ENCODE assay signal across 8 mouse cellular contexts in genomic region chr3:98024288-98024848, GRCm38 (mm10). TPM values are rescaled to one million over a fixed set of nuclear protein-coding genes. Genes with fewer than 3 reads are reported as not detected.
DNase-seq lines count a peak whose midpoint lies in the region; ATAC-seq and TF ChIP-seq lines count a peak whose summit lies in the region.

No protein-coding gene starts in this region.

- peaks cover 6% of the 10 kb centered on the region for H3K4me1 ChIP-seq in embryonic facial prominence, embryonic 11.5 days (ENCODE audit: control insufficient read depth, insufficient read depth, low read length)
- peaks cover 90% of the 10 kb centered on the region for H3K4me1 ChIP-seq in heart, embryonic 13.5 days
- peaks cover 55% of the 10 kb centered on the region for H3K4me1 ChIP-seq in kidney, postnatal 0 days (replicated peaks; ENCODE audit: insufficient read depth, low read length)
- peaks cover 61% of the 10 kb centered on the region for H3K4me1 ChIP-seq in stomach, embryonic 15.5 days

- TF ChIP-seq CTCF in left cerebral cortex, adult 2 months (IDR thresholded peaks at IDR 0.05) = no peak
- no peak; the same call in 1 of the 2 replicates for TF ChIP-seq CTCF in kidney, postnatal 0 days (IDR thresholded peaks at IDR 0.05; ENCODE audit: low read depth)

- intact Hi-C loops in left cerebral cortex, adult 2 months (cut with DNase I) = no loop called here

- H3K4me2 ChIP-seq in embryonic facial prominence, embryonic 11.5 days (ENCODE audit: low read depth, low read length) = 0 out of 2 replicates have a peak overlapping the region, but pooled peaks have one; percentile 5
- peak overlapping the region; percentile 70 for H3K4me2 ChIP-seq in heart, embryonic 13.5 days
- peak overlapping the region; percentile 47 for H3K4me2 ChIP-seq in kidney, postnatal 0 days (ENCODE audit: low read length)
- H3K4me2 ChIP-seq in stomach, embryonic 15.5 days = peak overlapping the region; percentile 43

- WGBS in embryonic facial prominence, embryonic 11.5 days = 5% methylated on average over 13 of the region's 13 CpGs
- 10% methylated on average over 13 of the region's 13 CpGs for whole genome bisulfite sequencing in heart, embryonic 13.5 days
- WGBS in kidney, postnatal 0 days = 3% methylated on average over 13 of the region's 13 CpGs
- 10% methylated on average over 13 of the region's 13 CpGs for WGBS in stomach, embryonic 15.5 days

- H3K27me3 ChIP-seq in embryonic facial prominence, embryonic 11.5 days (ENCODE audit: control insufficient read depth, insufficient read depth, low read length) = no peaks in the 10 kb centered on the region
- H3K27me3 ChIP-seq in heart, embryonic 13.5 days (replicated peaks) = no peaks in the 10 kb centered on the region
- H3K27me3 ChIP-seq in kidney, postnatal 0 days (ENCODE audit: insufficient read depth, low read length) = no peaks in the 10 kb centered on the region
- H3K27me3 ChIP-seq in stomach, embryonic 15.5 days (replicated peaks) = no peaks in the 10 kb centered on the region

- peak in 1 of 2 experiments; percentile 23 for DNase-seq in left cerebral cortex, adult 2 months (ENCODE audit: extremely low spot score in 1 of 2, low spot score in 2 of 2)
- DNase-seq in left cerebral cortex, adult 9 months (ENCODE audit: low spot score in 2 of 2) = no peak
- DNase-seq in embryonic facial prominence, embryonic 11.5 days (ENCODE audit: low spot score) = peak; percentile 70
- DNase-seq in kidney, postnatal 0 days (ENCODE audit: low spot score) = peak; percentile 95
- peak; percentile 79 to 91 for DNase-seq in lung, postnatal 4 days
- no peak for DNase-seq in left cerebral cortex, adult 11 months (ENCODE audit: low spot score)

- no peaks in the 10 kb centered on the region for H3K36me3 ChIP-seq in embryonic facial prominence, embryonic 11.5 days (replicated peaks; ENCODE audit: control insufficient read depth, insufficient read depth, low read depth, low read length)
- H3K36me3 ChIP-seq in heart, embryonic 13.5 days = no peaks in the 10 kb centered on the region
- H3K36me3 ChIP-seq in kidney, postnatal 0 days (ENCODE audit: insufficient read depth, low read length) = no peaks in the 10 kb centered on the region
- no peaks in the 10 kb centered on the region for H3K36me3 ChIP-seq in stomach, embryonic 15.5 days

- H3K9ac ChIP-seq in embryonic facial prominence, embryonic 11.5 days (replicated peaks; ENCODE audit: low read length) = no peak overlapping the region
- H3K9ac ChIP-seq in heart, embryonic 13.5 days = peak overlapping the region; percentile 83
- H3K9ac ChIP-seq in kidney, postnatal 0 days (ENCODE audit: low read depth, low read length) = no peak overlapping the region
- H3K9ac ChIP-seq in stomach, embryonic 15.5 days = no peak overlapping the region

- ATAC-seq in embryonic facial prominence, embryonic 11.5 days (replicated peaks; ENCODE audit: insufficient number of reproducible peaks, low FRiP score, low TSS enrichment, low read depth) = peak; percentile 67
- peak; percentile 35; the same call in 1 of the 2 replicates for ATAC-seq in heart, embryonic 13.5 days (ENCODE audit: extremely low read depth, insufficient number of reproducible peaks, low FRiP score, low TSS enrichment)
- ATAC-seq in kidney, postnatal 0 days (replicated peaks; ENCODE audit: low FRiP score, low read depth) = peak; percentile 81
- peak; percentile 53 for ATAC-seq in stomach, embryonic 15.5 days (ENCODE audit: insufficient read depth, low FRiP score, low read depth)

- H3K27ac ChIP-seq in left cerebral cortex, adult 2 months = peak overlapping the region; percentile 19; the same call in 1 of the 2 replicates
- H3K27ac ChIP-seq in embryonic facial prominence, embryonic 11.5 days (replicated peaks; ENCODE audit: low read depth, low read length) = no peak overlapping the region
- peak overlapping the region; percentile 99 for H3K27ac ChIP-seq in heart, embryonic 13.5 days (replicated peaks)
- peak overlapping the region; percentile 80 for H3K27ac ChIP-seq in kidney, postnatal 0 days
- H3K27ac ChIP-seq in stomach, embryonic 15.5 days = peak overlapping the region; percentile 72

- no peaks in the 10 kb centered on the region for H3K9me3 ChIP-seq in embryonic facial prominence, embryonic 11.5 days (replicated peaks; ENCODE audit: control insufficient read depth, low read length)
- no peaks in the 10 kb centered on the region for H3K9me3 ChIP-seq in heart, embryonic 13.5 days
- H3K9me3 ChIP-seq in kidney, postnatal 0 days (replicated peaks; ENCODE audit: low read length) = no peaks in the 10 kb centered on the region
- H3K9me3 ChIP-seq in stomach, embryonic 15.5 days = no peaks in the 10 kb centered on the region

- H3K4me3 ChIP-seq in left cerebral cortex, adult 2 months = 0 out of 2 replicates have a peak overlapping the region, but pooled peaks have one; percentile 16
- H3K4me3 ChIP-seq in embryonic facial prominence, embryonic 11.5 days (ENCODE audit: low read depth, low read length) = no peak overlapping the region
- peak overlapping the region; percentile 39 for H3K4me3 ChIP-seq in heart, embryonic 13.5 days
- no peak overlapping the region for H3K4me3 ChIP-seq in kidney, postnatal 0 days (replicated peaks; ENCODE audit: low read depth, low read length)
- 0 out of 2 replicates have a peak overlapping the region, but pooled peaks have one; percentile 13 for H3K4me3 ChIP-seq in stomach, embryonic 15.5 days (replicated peaks)

RNA-seq across cellular contexts. Expression of gene Notch2, which starts 11.0 kb away (rescaled TPM):
- 10 to 100 TPM; 13.7 to 14.6 TPM for total RNA-seq in left cerebral cortex, adult 2 months (2021)
- polyA plus RNA-seq in embryonic facial prominence, embryonic 11.5 days (2014; fragmentation: Nextera tagmentation; extraction: Ambion mirVana) = 27.8 and 28.8 TPM in 2 replicates
- polyA plus RNA-seq in heart, embryonic 13.5 days (2015; fragmentation: Nextera tagmentation; extraction: Ambion mirVana) = 11.9 and 12.1 TPM in 2 replicates
- 25.2 and 26.0 TPM in 2 replicates for polyA plus RNA-seq in kidney, postnatal 0 days (2015; fragmentation: Nextera tagmentation; extraction: Ambion mirVana)
- 21.4 and 24.7 TPM in 2 replicates for polyA plus RNA-seq in stomach, embryonic 15.5 days (2015; fragmentation: Nextera tagmentation; extraction: Ambion mirVana)

Comparison
In these comparisons a context has a peak if more than half of its experiments do, and no peak if none do; other contexts are left out.
1. DNase-seq: peak in embryonic facial prominence, embryonic 11.5 days (single experiment), kidney, postnatal 0 days (single experiment) and lung, postnatal 4 days (2 of 2); none in left cerebral cortex, adult 9 months (0 of 2) and left cerebral cortex, adult 11 months (single experiment).
2. H3K4me3 ChIP-seq: peak in left cerebral cortex, adult 2 months (single experiment), heart, embryonic 13.5 days (single experiment) and stomach, embryonic 15.5 days (single experiment); none in embryonic facial prominence, embryonic 11.5 days (single experiment) and kidney, postnatal 0 days (single experiment).
3. H3K4me2 ChIP-seq: peak in every context shown above with its lines; median percentile 70 in heart, embryonic 13.5 days; 47 in kidney, postnatal 0 days; 43 in stomach, embryonic 15.5 days; 5 in embryonic facial prominence, embryonic 11.5 days.
4. Peak in every context shown above with its lines, with median percentiles within 50 percentile points of each other: ATAC-seq.